Mouse (Mus musculus): ENCODE measurements at regions not wholly inside any gene's neighbourhood (a gene's known extent, or its start where the extent isn't known, plus 50 kb on each side); places are given as distances from the start of the nearest gene placed in this dataset.

GRCm38 (mm10) chr2:106504933-106505420 lies 188.1 kb upstream of the Mpped2 start:
- TF ChIP-seq CTCF (IDR thresholded peaks at IDR 0.05) (no peak), POLR2A (IDR thresholded peaks at IDR 0.05; ENCODE audit: insufficient read depth, low read depth, low read length) (no peak)
